Mouse (Mus musculus): Measurements from ENCODE around the gene 9030612E09Rik.

The 9030612E09Rik gene

DNA sequence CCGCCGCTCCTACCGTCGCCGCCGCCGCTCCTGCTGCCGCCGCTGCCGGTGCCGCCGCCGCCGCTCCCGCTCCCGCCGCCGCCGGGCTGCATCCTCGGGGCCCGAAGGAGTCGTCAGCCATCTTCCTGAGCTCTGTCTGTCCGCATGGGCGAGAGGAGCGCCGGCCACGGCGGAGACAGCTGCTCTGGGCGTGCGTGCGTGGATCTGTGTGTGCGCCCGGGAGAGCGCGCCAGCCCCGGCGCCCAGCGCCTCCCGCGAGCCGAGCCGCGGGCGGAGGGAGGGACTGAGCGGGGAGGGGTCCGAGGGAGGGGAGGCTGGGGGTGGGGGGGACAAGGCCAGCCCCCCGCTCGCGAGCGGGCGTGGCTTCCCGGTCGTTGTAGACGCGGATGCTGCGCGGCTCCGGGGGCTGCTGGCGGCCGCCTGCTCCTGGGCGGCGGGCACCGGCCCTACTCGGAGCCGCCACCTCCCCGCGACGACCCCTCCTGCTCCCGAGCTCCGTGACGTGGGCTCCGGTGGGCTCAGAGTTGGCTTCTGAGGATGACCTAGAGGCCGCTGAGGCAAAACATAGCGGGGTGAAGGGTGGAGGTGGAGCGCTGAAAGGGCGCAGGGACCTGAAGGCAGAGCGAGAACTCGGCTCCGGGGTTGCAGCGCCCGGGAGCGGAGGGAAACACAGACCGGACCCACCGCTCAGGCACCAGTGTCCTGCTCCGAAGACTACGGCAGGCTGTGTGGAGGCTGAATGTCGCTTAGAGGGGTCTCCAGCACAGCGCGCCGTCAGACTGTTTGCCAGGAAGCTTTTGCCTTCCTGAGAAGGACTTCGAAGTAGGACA is at the start of gene 9030612E09Rik, which contains the start of gene Sobp:
TSS of gene 9030612E09Rik (plus strand) at position 379 of the 830 bp plus-strand sequence.
TSS of gene Sobp (minus strand) at position 205 of the 830 bp plus-strand sequence.
- DNase-seq, result peak; percentile 80

DNA sequence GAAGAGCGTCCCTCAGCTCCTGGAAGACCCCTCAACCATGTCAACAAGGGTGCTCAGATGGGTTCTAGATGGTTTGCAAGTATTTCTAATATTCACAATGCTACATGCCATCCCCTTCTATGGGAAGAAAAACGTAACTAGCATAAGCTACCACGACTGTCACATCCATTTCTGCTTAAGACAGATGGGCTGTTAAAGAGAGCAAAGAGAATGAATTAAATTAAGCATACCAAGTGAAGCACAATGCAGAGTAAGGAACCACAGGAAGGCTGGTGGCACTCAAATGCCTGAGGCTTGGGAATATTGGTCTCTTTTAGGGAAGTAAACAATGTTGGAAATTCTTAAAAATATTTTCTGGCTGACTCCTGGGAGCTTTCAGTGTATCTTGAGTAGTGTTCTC is 45.8 kb upstream of the 9030612E09Rik start:
- DNase-seq, result no peak

DNA sequence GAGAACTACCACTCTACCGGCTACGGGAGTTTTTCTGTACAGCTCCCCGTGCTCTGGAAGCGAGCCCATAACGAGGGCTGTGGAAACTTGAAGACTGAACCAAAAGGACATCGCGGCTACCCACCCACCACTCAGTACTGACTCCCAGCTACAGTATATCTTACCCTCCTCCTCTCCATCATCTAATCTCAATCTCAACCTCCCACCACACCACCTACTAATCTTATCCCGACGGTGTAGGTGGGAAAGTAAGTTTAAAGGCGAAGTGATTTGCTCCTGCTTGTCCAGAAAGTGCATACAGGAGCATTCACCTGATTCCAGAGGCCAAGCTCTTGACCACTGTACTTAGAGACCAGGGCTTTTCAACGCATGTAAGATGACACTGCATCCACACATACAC is 40.5 kb upstream of the 9030612E09Rik start:
- DNase-seq, result no peak

- DNase-seq, result no peak
These were observed 31.3 kb upstream of the 9030612E09Rik start for GRCm38 (mm10) chr10:43143173-43143572.

DNA sequence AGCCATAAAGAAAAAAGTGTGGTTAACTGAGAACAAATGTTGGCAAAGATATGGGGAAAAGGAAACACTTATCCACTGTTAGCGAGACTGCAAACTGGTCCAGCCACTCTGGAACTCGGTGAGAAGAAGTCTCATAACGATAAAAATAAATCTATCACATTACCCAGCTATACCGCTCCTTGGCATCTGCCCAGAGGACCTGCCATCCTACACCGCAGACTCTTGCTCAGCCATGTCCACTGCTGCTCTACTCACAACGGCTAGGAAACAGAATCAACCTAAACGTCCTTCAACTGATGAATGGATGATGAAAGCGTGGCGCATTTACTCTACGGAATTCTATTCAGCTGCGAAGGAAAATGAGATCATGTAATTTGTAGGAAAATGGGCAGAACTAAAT is 26.0 kb upstream of the 9030612E09Rik start:
- DNase-seq, result no peak

GRCm38 (mm10) chr10:43152643-43153042 is 21.9 kb upstream of the 9030612E09Rik start:
- no peak for DNase-seq

GRCm38 (mm10) chr10:43155046-43155560 is 19.4 kb upstream of the 9030612E09Rik start:
- peak; percentile 29 for DNase-seq

DNA sequence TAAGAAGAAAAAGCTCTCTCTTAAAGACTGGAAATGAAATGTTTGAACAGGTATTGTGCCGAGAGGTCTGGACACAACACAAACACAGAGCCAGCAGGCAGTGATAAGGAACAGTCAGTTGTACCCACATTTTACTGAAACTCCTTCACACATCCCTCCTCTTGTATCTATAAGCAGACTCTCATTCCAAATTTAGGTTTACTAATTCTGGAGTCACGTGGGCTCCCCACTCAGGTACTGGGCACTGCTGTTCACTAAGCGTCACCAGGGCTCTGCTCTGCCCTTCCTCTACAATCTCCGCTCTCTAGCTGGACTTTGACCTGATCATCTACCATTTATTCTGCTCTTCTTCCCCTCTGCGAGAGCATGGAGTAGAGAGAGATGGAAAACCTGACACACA is 15.6 kb upstream of the 9030612E09Rik start:
- DNase-seq, result no peak

GRCm38 (mm10) chr10:43159333-43159732 is 15.2 kb upstream of the 9030612E09Rik start:
- no peak for DNase-seq

GRCm38 (mm10) chr10:43162318-43162717 is 12.2 kb upstream of the 9030612E09Rik start:
- no peak for DNase-seq

DNA sequence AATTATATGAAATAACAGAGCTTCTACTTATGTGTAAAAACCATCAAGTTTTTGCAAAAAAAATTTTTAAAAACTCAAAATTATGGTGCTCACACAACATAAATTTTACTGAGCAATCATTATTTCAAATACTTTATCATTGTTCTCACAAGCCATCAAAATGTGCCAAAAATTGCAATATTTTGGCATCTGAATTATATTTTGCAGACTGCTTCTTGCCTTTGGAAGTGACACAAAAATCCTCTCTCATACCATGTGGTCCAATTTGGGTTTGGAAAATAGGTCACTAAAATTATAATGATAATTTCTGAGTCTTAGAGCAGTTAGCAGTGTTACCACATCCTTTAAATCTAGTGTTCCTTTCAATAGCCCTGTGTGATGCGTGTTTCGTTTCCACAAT is 10.1 kb upstream of the 9030612E09Rik start:
- peak; percentile 65 for DNase-seq

DNA sequence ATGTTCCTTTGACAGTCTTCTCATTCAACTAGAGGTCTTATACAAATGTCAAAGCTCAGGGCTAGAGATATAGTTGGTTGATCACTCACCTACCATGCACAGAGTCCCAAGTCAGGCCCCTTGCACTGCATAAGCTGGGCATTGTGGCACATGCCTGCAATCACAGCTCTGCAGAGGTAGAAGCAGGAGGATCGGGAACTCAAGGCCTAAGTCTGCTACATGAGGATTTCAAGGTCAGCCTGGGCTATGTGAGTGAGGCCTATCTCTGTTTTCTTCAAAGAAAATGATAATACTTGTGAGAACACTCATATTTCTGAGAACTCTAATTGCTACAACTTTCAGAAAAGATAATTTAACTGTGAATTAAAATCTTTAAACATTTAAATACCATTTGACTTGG is 8.4 kb upstream of the 9030612E09Rik start:
- DNase-seq, result no peak

- DNase-seq, result no peak
These were observed 7.7 kb upstream of the 9030612E09Rik start for GRCm38 (mm10) chr10:43166817-43167216.

DNA sequence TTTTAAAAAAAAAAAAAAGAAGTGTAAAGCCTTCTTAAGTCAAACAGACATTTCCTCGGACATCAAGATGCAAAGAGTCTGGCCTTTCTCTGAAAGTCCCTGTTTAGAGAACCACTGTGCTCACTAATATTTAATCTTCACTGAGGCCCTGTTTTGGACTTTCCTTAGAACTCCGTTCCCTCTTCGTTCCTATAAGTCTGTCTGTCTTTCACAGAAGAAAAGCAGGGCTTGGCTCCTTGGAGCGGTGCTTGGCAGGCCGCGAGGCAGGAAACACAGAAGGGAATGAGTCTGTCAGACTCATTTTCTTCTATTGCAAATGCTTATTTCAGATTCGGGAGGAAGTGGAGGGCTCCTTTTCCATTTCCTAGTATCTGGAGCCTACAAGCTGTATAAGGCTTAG is 5.7 kb upstream of the 9030612E09Rik start:
- DNase-seq, result no peak

GRCm38 (mm10) chr10:43171106-43171505 is 3.4 kb upstream of the 9030612E09Rik start:
- no peak for DNase-seq

DNA sequence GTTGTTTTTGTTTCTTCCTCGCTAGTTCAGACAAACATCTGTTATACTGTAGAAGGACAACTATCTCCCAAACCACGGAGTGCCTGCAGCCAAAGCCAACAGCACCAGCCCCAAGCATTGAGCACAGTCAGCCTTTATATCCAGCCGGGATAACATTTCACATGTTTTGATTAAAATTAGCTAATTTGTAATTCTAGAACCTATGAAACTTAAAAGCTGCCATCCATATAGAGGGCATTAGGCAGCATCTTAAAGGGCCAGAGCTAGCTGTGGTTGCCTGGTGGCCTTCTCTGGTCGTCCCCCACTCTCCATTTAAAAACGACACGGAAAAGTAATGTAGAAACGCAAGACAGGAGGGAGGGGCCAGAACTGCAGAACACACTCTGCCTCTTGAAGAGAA is 2.4 kb upstream of the 9030612E09Rik start:
- no peak for DNase-seq

GRCm38 (mm10) chr10:43172554-43172953 is 1.9 kb upstream of the 9030612E09Rik start:
- no peak for DNase-seq

DNA sequence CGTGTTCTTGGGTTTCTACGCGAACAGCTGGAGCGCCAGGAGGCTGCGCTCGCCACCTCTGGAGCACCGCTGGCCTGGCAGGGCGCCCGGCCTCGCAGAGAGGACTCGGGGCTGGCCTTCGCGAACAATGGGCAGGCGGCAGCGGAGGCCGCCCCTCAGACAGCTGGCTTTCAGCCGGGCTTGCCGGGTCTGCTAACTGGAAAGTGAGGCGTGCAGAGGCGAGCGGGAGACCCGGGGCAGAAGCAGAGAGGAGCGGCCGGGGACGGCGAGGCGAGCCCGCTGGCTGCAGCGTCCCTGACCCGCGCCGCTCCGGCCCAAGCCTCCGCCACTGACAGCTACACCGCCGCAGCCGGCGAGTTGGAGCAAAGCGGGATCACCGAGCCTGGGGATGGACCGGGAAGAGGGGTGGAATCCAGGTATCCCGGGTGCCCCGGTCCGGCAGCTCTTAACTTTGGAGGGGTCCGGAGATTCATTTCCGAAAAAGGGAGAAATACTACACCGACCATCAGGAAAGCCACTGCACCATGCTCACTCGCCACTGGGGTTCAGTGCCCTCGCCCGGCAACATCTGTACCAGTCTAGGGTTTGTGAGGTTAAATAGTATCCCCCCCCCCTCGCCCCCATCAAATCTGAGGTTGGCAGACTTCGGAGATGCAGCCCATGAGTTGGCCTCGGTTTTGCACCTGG is 1.2 kb upstream of the 9030612E09Rik start:
- peak; percentile 58 for DNase-seq

DNA sequence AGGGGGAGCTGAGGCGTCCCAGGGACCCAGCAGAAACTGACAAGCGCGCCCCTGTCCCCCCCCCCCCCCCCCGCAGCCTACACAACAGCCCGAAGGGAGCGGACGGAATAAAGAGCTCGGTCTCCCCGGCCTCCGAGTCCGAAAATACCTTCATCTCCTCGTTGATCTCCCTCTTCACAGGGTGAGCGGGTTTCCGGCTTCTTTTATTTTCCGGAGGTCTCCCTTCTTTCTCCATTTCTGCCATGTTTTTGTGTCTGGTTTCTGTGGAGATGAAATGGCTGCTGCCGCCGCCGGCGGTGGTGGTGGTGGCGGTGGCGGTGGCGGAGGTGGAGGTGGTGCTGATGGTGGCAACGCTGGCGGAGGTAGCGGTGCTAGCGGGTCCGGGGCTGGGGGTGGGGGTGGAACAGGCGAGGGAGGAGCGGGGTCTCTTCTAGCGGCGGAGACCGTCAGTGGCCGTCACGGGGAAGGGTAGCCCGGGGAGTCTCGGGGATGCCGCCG is 627 bp upstream of the 9030612E09Rik start:
- DNase-seq, result peak; percentile 50

DNA sequence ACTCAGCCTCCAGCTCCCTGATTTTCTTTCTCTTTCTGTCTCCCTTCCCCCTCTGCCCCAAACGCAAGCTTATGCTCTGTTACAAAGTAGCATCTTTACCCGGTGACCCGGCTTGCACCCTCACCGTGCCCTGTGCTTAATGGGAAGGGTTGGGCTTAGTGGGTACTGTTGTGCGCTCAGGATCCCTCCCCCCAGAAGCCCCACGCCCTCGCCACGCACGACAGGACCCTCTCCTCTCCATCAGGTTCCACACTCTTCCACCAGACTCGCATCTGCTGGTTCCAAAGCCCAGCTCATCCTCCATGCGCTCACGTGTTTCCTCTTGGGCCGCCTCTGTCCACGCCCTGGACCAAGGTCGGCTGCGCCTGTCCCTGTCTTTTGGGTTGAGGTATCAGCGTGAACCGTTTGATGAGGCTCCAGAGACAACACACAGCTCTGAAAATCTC is 675 bp downstream of the 9030612E09Rik start:
- DNase-seq, result peak; percentile 72

GRCm38 (mm10) chr10:43180313-43180912 is 5.9 kb downstream of the 9030612E09Rik start:
- peak; percentile 55 for DNase-seq

DNA sequence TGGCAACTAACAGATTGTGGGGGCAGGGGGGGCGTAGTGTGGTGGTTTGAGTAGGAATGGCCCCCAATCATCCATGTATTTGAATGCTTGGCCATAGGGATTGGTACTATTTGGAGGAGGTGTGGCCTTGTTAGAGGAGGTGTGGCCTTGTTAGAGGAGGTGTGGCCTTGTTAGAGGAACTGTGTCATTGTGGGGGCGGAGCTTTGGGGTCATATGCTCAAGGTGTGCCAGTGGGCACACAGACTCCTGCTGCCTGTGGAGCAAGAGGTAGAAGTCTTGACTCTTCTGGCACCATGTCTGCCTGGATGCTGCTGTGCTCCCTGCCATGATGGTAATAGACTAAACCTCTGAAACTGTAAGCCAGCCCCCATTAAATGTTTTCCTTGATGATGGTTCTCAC is 25.7 kb downstream of the 9030612E09Rik start:
- no peak for DNase-seq

DNA sequence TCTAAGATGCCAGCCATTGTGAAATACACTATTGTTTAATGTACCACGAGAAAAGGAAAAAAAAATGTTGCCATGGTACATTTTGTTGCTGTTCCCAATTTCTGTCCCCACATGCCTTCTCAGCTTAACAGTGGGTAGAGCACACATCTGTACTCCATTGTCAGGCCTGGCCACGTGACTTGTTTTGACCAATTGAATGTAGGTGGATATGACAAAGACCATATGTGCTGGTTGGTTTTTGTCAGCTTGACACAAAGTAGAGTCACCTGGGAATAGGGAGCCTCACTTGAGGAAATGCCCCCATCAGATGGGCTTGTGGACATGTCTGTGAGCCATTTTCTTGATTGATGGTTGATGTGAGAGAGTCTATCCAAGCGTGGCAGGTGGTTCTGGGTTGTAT is 29.4 kb downstream of the 9030612E09Rik start:
- no peak for DNase-seq
